Mouse (Mus musculus): ENCODE data around the gene Hhatl. TPM values are rescaled to one million over a fixed set of nuclear protein-coding genes. Genes with fewer than 3 reads are reported as not detected.

The Hhatl gene
- 0.07 TPM for polyA plus RNA-seq (2012; fragmentation: generic; extraction: Trizol)
- long read RNA-seq, experiment 1, result 0 reads
- long read RNA-seq, experiment 2, result 0 reads

GRCm38 (mm10) chr9:121791757-121792521 lies at the start of gene Hhatl:
Hhatl (minus strand) TSS chr9:121792507.
- no peaks in the 10 kb centered on the region for H3K36me3 ChIP-seq (ENCODE audit: control insufficient read depth, insufficient read depth)
- no peak within 1 kb of the TSS for H3ac ChIP-seq (ENCODE audit: control insufficient read depth, insufficient read length, low read depth)
- no peaks in the 10 kb centered on the region for H3K79me2 ChIP-seq (ENCODE audit: control insufficient read depth, insufficient read depth)
- H3K4me3 ChIP-seq (ENCODE audit: insufficient read depth, poor library complexity, severe bottlenecking), result no peak within 1 kb of the TSS
- no peaks in the 10 kb centered on the region for H3K79me3 ChIP-seq (ENCODE audit: low read depth)
- peaks cover 11% of the 10 kb centered on the region for H3K27me3 ChIP-seq (ENCODE audit: control insufficient read depth, insufficient read depth, insufficient read length)
- TF ChIP-seq FOSL1 (IDR thresholded peaks at IDR 0.05; ENCODE audit: insufficient read depth, low read length, poor library complexity, severe bottlenecking) (no peak), CTCF (IDR thresholded peaks at IDR 0.05; ENCODE audit: control insufficient read depth, insufficient read depth, insufficient read length) (no peak), MAX (IDR thresholded peaks at IDR 0.05) (no peak), USF1 (IDR thresholded peaks at IDR 0.05; ENCODE audit: low read depth) (no peak), MYOG (IDR thresholded peaks at IDR 0.05; ENCODE audit: control insufficient read depth, extremely low read depth, insufficient read length) (no peak), MYOD1 (IDR thresholded peaks at IDR 0.05; ENCODE audit: control insufficient read depth, insufficient read length, low read depth) (no peak), CEBPB (IDR thresholded peaks at IDR 0.05; ENCODE audit: low read depth) (no peak)

- no peak overlapping the region for H3ac ChIP-seq (ENCODE audit: control insufficient read depth, insufficient read length, low read depth)
- no peak overlapping the region for H3K4me3 ChIP-seq (ENCODE audit: insufficient read depth, poor library complexity, severe bottlenecking)
- no peaks in the 10 kb centered on the region for H3K36me3 ChIP-seq (ENCODE audit: control insufficient read depth, insufficient read depth)
- no peaks in the 10 kb centered on the region for H3K79me3 ChIP-seq (ENCODE audit: low read depth)
- H3K79me2 ChIP-seq (ENCODE audit: control insufficient read depth, insufficient read depth), result no peaks in the 10 kb centered on the region
- H3K27me3 ChIP-seq (ENCODE audit: control insufficient read depth, insufficient read depth, insufficient read length), result peaks cover 10% of the 10 kb centered on the region
- TF ChIP-seq MAX (IDR thresholded peaks at IDR 0.05), result no peak
- TF ChIP-seq FOSL1 (IDR thresholded peaks at IDR 0.05; ENCODE audit: insufficient read depth, low read length, poor library complexity, severe bottlenecking), result no peak
- no peak for TF ChIP-seq USF1 (IDR thresholded peaks at IDR 0.05; ENCODE audit: low read depth)
- TF ChIP-seq CTCF (IDR thresholded peaks at IDR 0.05; ENCODE audit: control insufficient read depth, insufficient read depth, insufficient read length), result no peak
- TF ChIP-seq CEBPB (IDR thresholded peaks at IDR 0.05; ENCODE audit: low read depth), result no peak
- TF ChIP-seq MYOG (IDR thresholded peaks at IDR 0.05; ENCODE audit: control insufficient read depth, extremely low read depth, insufficient read length), result no peak
These were observed 47.3 kb upstream of the Hhatl start for GRCm38 (mm10) chr9:121839622-121839965.

GRCm38 (mm10) chr9:121838829-121839621 lies 46.7 kb upstream of the Hhatl start, which contains the start of gene Ccdc13:
Ccdc13 (minus strand) TSS chr9:121839461.
- TF ChIP-seq MYOG (IDR thresholded peaks at IDR 0.05; ENCODE audit: control insufficient read depth, extremely low read depth, insufficient read length), result no peak
- TF ChIP-seq MYOD1 (IDR thresholded peaks at IDR 0.05; ENCODE audit: control insufficient read depth, insufficient read length, low read depth), result no peak
- no peak for TF ChIP-seq MAX (IDR thresholded peaks at IDR 0.05)
- no peak for TF ChIP-seq CEBPB (IDR thresholded peaks at IDR 0.05; ENCODE audit: low read depth)
- Histone ChIP-seq H3K4me3 (ENCODE audit: insufficient read depth, poor library complexity, severe bottlenecking) (no peak within 1 kb of the TSS), H3K79me3 (ENCODE audit: low read depth) (no peaks in the 10 kb centered on the region), H3K36me3 (ENCODE audit: control insufficient read depth, insufficient read depth) (no peaks in the 10 kb centered on the region), H3K27me3 (ENCODE audit: control insufficient read depth, insufficient read depth, insufficient read length) (peaks cover 10% of the 10 kb centered on the region), H3K79me2 (ENCODE audit: control insufficient read depth, insufficient read depth) (no peaks in the 10 kb centered on the region), H3ac (ENCODE audit: control insufficient read depth, insufficient read length, low read depth) (no peak within 1 kb of the TSS)

GRCm38 (mm10) chr9:121838008-121838407 lies 45.7 kb upstream of the Hhatl start:
- H3K79me2 ChIP-seq (ENCODE audit: control insufficient read depth, insufficient read depth), result no peaks in the 10 kb centered on the region
- no peak overlapping the region for H3K4me3 ChIP-seq (ENCODE audit: insufficient read depth, poor library complexity, severe bottlenecking)
- no peak for TF ChIP-seq MAX (IDR thresholded peaks at IDR 0.05)
- TF ChIP-seq CTCF (IDR thresholded peaks at IDR 0.05; ENCODE audit: control insufficient read depth, insufficient read depth, insufficient read length), result no peak
- no peak for TF ChIP-seq USF1 (IDR thresholded peaks at IDR 0.05; ENCODE audit: low read depth)
- no peak for TF ChIP-seq MYOG (IDR thresholded peaks at IDR 0.05; ENCODE audit: control insufficient read depth, extremely low read depth, insufficient read length)
- no peak for TF ChIP-seq CEBPB (IDR thresholded peaks at IDR 0.05; ENCODE audit: low read depth)
- no peak for TF ChIP-seq FOSL1 (IDR thresholded peaks at IDR 0.05; ENCODE audit: insufficient read depth, low read length, poor library complexity, severe bottlenecking)
- TF ChIP-seq MYOD1 (IDR thresholded peaks at IDR 0.05; ENCODE audit: control insufficient read depth, insufficient read length, low read depth), result no peak

GRCm38 (mm10) chr9:121833825-121834224 lies 41.5 kb upstream of the Hhatl start:
- Histone ChIP-seq H3K79me2 (ENCODE audit: control insufficient read depth, insufficient read depth) (no peaks in the 10 kb centered on the region), H3K79me3 (ENCODE audit: low read depth) (no peaks in the 10 kb centered on the region), H3K4me3 (ENCODE audit: insufficient read depth, poor library complexity, severe bottlenecking) (no peak overlapping the region), H3ac (ENCODE audit: control insufficient read depth, insufficient read length, low read depth) (no peak overlapping the region), H3K36me3 (ENCODE audit: control insufficient read depth, insufficient read depth) (no peaks in the 10 kb centered on the region), H3K27me3 (ENCODE audit: control insufficient read depth, insufficient read depth, insufficient read length) (peaks cover 12% of the 10 kb centered on the region)
- TF ChIP-seq CTCF (IDR thresholded peaks at IDR 0.05; ENCODE audit: control insufficient read depth, insufficient read depth, insufficient read length), result no peak
- TF ChIP-seq USF1 (IDR thresholded peaks at IDR 0.05; ENCODE audit: low read depth), result no peak
- no peak for TF ChIP-seq MAX (IDR thresholded peaks at IDR 0.05)
- no peak for TF ChIP-seq MYOG (IDR thresholded peaks at IDR 0.05; ENCODE audit: control insufficient read depth, extremely low read depth, insufficient read length)
- TF ChIP-seq MYOD1 (IDR thresholded peaks at IDR 0.05; ENCODE audit: control insufficient read depth, insufficient read length, low read depth), result no peak
- TF ChIP-seq FOSL1 (IDR thresholded peaks at IDR 0.05; ENCODE audit: insufficient read depth, low read length, poor library complexity, severe bottlenecking), result no peak
- no peak for TF ChIP-seq CEBPB (IDR thresholded peaks at IDR 0.05; ENCODE audit: low read depth)

More at GRCm38 (mm10) chr9:121838008-121838407, 45.7 kb upstream of the Hhatl start:
- H3K36me3 ChIP-seq (ENCODE audit: control insufficient read depth, insufficient read depth), result no peaks in the 10 kb centered on the region
- no peak overlapping the region for H3ac ChIP-seq (ENCODE audit: control insufficient read depth, insufficient read length, low read depth)
- peaks cover 16% of the 10 kb centered on the region for H3K27me3 ChIP-seq (ENCODE audit: control insufficient read depth, insufficient read depth, insufficient read length)
- no peaks in the 10 kb centered on the region for H3K79me3 ChIP-seq (ENCODE audit: low read depth)

Measured in C2C12 (cell line).